Comparison of ENCODE assay signal across 8 mouse cellular contexts in genomic region chr13:21882760-21883405, GRCm38 (mm10). TPM values are rescaled to one million over a fixed set of nuclear protein-coding genes. Genes with fewer than 3 reads are reported as not detected.
DNase-seq lines count a peak whose midpoint lies in the region; ATAC-seq lines count a peak whose summit lies in the region.

No protein-coding gene starts in this region.

- under 1% methylated on average over 13 of the region's 13 CpGs for WGBS in embryonic facial prominence, embryonic 11.5 days

- no peak overlapping the region for H3K27ac ChIP-seq in embryonic facial prominence, embryonic 11.5 days (replicated peaks; ENCODE audit: low read depth, low read length)

- DNase-seq in CD4-positive helper T cell, adult 2 months (ENCODE audit: low read depth, low spot score), result peak; percentile 8
- DNase-seq in R1 (ENCODE audit: low read depth, low spot score), result peak; percentile 89
- DNase-seq in embryonic facial prominence, embryonic 11.5 days (ENCODE audit: low spot score), result peak; percentile 86
- DNase-seq in heart, postnatal 10 days, result peak; percentile 27 to 29
- DNase-seq in layer of hippocampus, adult 9-10 months (ENCODE audit: low spot score), result peak; percentile 52
- DNase-seq in lung, postnatal 25 days (ENCODE audit: low spot score), result peak; percentile 5
- peak; percentile 75 to 85 for DNase-seq in right cerebral cortex, adult 2 months (ENCODE audit: low spot score in 2 of 2)
- no peak for DNase-seq in gastrocnemius, adult 18-20 months (ENCODE audit: low spot score)

- H3K4me1 ChIP-seq in embryonic facial prominence, embryonic 11.5 days (ENCODE audit: control insufficient read depth, insufficient read depth, low read length), result no peaks in the 10 kb centered on the region

- no peaks in the 10 kb centered on the region for H3K27me3 ChIP-seq in embryonic facial prominence, embryonic 11.5 days (ENCODE audit: control insufficient read depth, insufficient read depth, low read length)

- no peaks in the 10 kb centered on the region for H3K9me3 ChIP-seq in embryonic facial prominence, embryonic 11.5 days (replicated peaks; ENCODE audit: control insufficient read depth, low read length)

- ATAC-seq in embryonic facial prominence, embryonic 11.5 days (replicated peaks; ENCODE audit: insufficient number of reproducible peaks, low FRiP score, low TSS enrichment, low read depth), result no peak

- H3K4me3 ChIP-seq in embryonic facial prominence, embryonic 11.5 days (ENCODE audit: low read depth, low read length), result peak overlapping the region; percentile 34

- peak overlapping the region; percentile 7 for H3K4me2 ChIP-seq in embryonic facial prominence, embryonic 11.5 days (ENCODE audit: low read depth, low read length)

- intact Hi-C loops in heart, postnatal 10 days (cut with DNase I), result no loop called here

- H3K9ac ChIP-seq in embryonic facial prominence, embryonic 11.5 days (replicated peaks; ENCODE audit: low read length), result no peak overlapping the region

- H3K36me3 ChIP-seq in embryonic facial prominence, embryonic 11.5 days (replicated peaks; ENCODE audit: control insufficient read depth, insufficient read depth, low read depth, low read length), result no peaks in the 10 kb centered on the region

RNA-seq across cellular contexts. Expression of gene Hist1h2br, which starts 49.3 kb away (rescaled TPM):
- polyA plus RNA-seq in embryonic facial prominence, embryonic 11.5 days (2014; fragmentation: Nextera tagmentation; extraction: Ambion mirVana), result 23.1 and 25.1 TPM in 2 replicates
- total RNA-seq in heart, postnatal 10 days (2021), result 100 to 1,000 TPM; 181 to 198 TPM
- 10 to 100 TPM; 14.3 to 17.8 TPM for total RNA-seq in gastrocnemius, adult 18-20 months (2021)

RNA-seq across cellular contexts. Expression of gene Hist1h2ap, which starts 49.6 kb away (rescaled TPM):
- polyA plus RNA-seq in embryonic facial prominence, embryonic 11.5 days (2014; fragmentation: Nextera tagmentation; extraction: Ambion mirVana), result 5,875 and 5,942 TPM in 2 replicates
- 100 to 1,000 TPM; 265 to 322 TPM for total RNA-seq in heart, postnatal 10 days (2021)
- total RNA-seq in gastrocnemius, adult 18-20 months (2021), result not detected

RNA-seq across cellular contexts. Expression of gene Hist1h4n, which starts 50.9 kb away (rescaled TPM):
- polyA plus RNA-seq in embryonic facial prominence, embryonic 11.5 days (2014; fragmentation: Nextera tagmentation; extraction: Ambion mirVana), result 13.9 and 16.6 TPM in 2 replicates
- 10 to 100 TPM; 39.5 to 61.3 TPM for total RNA-seq in heart, postnatal 10 days (2021)
- total RNA-seq in gastrocnemius, adult 18-20 months (2021), result 1 to 10 TPM; 5.3 to 9.1 TPM

Comparison
In these comparisons a context has a peak if more than half of its experiments do, and no peak if none do; other contexts are left out.
1. RNA of gene Hist1h2br, which starts 49.3 kb away (total RNA-seq): 181 to 198 TPM in heart, postnatal 10 days; 14.3 to 17.8 TPM in gastrocnemius, adult 18-20 months; every median in the first group is over 4 times any median in the second.
2. RNA of gene Hist1h2ap, which starts 49.6 kb away (total RNA-seq): 265 to 322 TPM in heart, postnatal 10 days; not detected in gastrocnemius, adult 18-20 months; every median in the first group is over 100 times any median in the second.
3. RNA of gene Hist1h4n, which starts 50.9 kb away (total RNA-seq): 39.5 to 61.3 TPM in heart, postnatal 10 days; 5.3 to 9.1 TPM in gastrocnemius, adult 18-20 months; every median in the first group is over 4 times any median in the second.